Mouse (Mus musculus) layer of hippocampus, adult 9-10 months (tissue): ENCODE data around the gene Furin.

ENCODE experiments used
- DNase-seq: peaks from one replicate; pipeline ENCODE4 v3.0.0; 2022; ENCODE audit warnings: low spot score

The Furin gene

DNA sequence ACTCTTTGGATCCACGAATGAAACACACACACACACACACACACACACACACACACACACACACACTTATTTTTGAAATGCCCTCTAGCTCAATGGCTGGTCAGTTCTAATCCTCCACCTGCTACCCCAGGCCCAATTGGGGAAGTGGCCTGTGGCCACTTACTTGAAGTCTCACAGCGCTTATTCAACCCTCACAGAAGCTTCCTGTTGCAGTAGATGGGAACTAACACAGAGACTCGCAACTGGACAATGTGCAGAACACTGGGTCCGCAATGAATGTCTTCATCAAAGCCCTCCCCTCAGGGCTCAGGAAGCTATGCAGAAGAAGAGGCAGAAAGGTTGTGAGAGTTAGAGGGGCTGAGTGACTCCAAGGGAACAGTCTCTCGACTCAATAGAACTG is 22.5 kb upstream of the Furin start:
- no peak for DNase-seq

GRCm38 (mm10) chr7:80426363-80426762 is 21.1 kb upstream of the Furin start:
- no peak for DNase-seq

DNA sequence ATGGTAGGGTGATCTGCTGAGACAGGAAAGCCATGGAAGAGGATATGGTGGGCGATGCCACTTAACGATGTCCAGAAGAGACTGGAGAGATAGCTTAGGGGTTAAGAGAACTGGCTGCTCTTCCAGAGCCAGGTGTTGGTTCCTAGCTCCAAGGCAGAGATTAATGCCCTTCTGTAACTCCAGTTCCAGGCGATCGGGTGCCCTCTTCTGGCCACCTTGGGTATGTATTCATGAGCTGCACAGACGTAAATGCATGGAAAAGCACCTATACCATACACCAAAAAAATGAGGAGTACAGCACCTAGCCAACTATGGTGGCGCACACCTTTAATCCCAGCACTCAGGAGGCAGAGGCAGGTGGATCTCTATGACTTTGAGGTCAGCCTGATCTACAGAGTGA is 19.5 kb upstream of the Furin start:
- DNase-seq = no peak

DNA sequence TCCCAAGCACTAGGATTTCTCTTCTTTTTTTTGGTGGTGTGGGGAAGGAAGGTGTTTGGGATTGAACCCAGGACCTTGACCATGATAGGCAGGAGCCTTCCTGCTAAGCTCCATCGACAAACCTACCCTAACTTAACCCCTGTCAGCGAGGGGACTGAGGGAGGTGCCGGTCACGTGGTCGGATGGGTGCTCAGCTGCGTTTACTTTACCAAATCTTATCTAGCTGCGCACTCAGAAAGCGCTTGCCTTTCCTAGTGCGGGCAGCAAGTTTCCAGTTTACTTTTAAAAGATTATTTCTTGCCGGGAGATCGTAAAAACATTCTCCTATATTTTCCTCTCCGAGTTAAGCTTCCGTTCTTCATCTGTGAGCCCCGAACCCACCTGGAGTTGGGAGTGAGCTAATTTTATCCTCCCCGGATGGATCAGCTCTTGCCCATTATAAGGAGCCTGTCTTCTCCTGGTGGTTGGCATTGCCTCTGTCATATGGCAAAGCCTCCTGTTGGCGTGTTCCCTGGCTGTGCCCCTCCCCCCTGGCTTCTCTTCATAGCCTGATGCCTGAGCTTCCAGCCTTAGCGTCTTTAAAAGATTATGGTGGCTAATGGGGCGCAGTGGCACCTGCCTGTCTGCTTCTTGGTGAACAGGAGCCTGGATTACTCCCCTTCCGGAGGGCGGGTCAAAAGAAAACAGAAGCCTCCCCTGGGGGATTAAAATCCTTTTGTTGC is 17.7 kb upstream of the Furin start:
- DNase-seq = no peak

GRCm38 (mm10) chr7:80421576-80421975 is 16.3 kb upstream of the Furin start:
- DNase-seq = no peak

GRCm38 (mm10) chr7:80420586-80420985 is 15.3 kb upstream of the Furin start:
- DNase-seq = no peak

DNA sequence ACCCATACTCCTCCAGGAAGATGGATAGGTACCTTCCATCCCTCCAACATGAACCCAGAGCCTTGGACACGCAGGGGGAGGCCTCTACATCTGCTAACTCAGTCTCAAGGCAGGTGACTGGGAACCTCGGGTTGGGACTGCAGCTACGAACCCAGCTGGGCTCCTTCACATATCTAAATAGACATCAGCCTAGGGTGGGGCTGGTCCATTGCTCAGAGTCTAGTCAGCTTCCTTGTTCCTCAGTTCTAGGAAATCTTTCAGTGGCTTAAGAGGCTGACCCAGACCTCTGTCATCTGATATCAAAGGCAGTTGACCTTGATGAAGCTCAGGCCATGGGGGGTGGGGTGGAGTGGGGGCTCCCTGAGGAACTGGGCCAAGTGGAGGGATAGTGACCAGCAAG is 14.0 kb upstream of the Furin start:
- no peak for DNase-seq

- DNase-seq = no peak
Measured at GRCm38 (mm10) chr7:80418036-80418435, 12.8 kb upstream of the Furin start.

DNA sequence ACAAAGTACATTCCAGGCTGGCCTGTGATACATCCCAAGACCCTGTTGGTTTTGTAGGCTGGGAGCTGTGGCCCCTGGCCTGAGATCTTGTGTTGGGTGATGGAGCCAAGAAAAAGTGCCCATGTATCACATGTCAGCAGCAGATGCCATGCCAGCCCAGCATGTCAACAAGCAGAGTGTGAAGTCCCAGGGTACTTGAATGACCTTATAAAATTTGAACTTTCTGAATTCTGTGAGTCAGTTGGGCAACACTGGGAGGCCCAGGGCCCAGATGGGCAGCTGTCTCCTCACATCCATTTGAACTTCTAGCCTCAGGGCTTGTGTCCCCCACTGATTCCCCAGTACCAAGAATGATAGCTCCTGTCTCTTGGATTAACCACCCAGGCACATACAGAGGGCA is 12.4 kb upstream of the Furin start:
- no peak for DNase-seq

DNA sequence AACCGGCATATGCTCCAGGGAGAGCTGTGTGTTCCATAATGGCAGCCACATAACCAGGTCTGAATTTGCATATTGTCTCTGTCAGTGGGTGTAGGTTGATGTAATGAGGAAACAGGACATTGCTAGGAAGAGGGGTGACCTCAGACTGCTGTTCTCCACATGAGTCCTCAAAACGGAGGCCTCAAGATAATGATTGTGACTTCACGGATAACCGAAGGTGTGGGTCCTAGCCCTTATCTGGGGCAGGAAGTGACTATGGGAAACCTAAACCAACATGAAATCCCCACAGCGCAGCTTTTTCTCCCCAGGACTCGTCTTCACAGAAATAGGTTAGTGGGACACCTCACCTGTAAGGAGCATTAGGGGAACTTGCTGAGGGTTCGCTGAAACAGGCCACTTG is 11.7 kb upstream of the Furin start:
- no peak for DNase-seq

- no peak for DNase-seq
Measured at GRCm38 (mm10) chr7:80414303-80414855, 9.1 kb upstream of the Furin start.

DNA sequence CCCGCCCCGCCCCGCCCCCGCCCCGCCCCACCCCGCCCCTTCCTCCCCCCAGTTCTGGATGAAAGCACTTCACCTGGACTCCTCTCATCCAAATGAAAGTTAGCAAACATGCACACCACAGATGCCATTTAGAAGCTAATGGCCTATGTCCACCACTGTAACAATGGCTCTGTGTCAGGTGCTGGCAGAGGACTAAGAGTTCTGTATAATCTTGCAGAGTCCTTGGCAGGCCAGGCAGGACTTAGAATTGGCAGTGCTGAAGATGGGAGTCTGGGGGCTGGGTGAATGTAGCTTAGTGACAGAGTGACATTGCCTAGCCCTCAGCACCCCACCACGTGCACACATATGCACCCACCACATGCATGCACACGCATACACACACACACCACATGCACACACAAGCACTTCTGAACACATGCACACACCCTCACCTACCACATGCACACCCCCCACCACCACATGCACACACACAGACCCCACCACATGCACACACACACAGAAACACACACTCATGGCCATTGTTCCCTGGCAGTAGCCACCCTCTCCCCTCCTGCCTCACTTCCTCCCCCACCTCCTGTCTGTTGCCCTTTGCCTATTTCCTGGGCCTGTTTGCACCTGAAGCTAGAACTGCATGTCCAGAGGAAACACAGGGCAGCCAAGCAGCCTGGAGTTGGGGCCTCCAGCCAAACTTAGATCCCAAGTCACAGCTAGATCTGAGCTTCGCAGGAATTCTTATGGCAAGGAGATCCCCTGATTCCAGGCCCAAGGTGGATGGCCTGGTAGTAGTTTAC is 8.5 kb upstream of the Furin start:
- DNase-seq = no peak

GRCm38 (mm10) chr7:80412781-80413180 is 7.5 kb upstream of the Furin start:
- DNase-seq = no peak

DNA sequence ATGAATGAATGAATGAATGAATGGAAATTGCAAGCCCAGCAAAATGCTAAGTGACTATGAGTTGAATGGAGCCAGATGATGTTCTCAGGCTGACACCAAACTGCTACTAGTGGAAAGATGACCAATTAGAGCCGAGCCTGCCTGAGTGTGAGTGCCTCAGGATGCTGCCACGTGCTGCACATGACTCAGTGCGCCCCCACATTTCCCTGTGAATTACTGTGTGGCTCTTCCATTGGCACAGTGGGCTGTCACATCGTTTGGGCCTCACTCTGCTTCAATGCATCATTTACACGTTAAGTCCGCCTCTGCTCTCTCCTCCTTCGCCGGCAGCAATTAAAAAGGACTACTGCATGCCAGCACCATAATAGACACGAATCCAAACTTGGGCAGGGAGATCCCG is 7.0 kb upstream of the Furin start:
- DNase-seq = no peak

- DNase-seq = no peak
Measured at GRCm38 (mm10) chr7:80410380-80410779, 5.1 kb upstream of the Furin start.

DNA sequence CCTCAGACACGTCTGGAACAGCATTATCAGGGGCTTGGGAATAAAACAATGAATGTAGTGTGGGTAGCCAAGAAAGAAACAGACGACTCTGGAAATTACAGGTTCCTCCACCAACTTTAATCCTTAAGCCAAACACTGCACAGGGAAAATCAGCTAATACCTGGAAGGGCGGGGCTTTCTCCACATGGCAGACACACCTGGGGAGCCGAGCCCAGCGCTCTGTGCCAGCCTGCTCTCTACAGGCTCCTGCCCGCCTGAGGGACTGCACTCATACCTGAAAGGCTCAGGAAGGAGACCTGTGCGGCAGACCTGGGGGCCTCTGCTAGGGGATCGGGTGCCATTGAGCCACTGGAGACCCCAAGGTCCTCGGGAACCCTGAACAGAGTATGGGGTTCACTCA is 2.5 kb upstream of the Furin start:
- no peak for DNase-seq

DNA sequence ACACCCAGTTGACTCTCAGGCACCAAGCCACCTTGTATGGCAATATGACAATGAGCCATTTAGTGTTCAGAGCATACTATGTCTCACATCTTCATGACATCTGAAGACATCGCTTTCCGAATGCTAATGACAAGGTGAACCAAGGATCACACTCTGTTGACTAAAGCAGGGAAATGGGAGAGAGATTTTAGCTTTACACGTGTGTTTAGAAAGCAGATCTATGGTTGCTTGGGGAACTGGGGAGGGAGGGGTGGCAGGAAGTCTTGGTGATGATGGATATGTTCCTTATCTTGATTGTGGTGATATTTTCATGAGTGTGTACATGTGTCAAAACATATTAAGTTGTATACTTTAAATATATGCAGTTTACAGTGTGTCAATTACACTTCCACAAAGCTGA is 950 bp upstream of the Furin start:
- no peak for DNase-seq

GRCm38 (mm10) chr7:80404101-80404894 is 938 bp downstream of the Furin start:
- DNase-seq = no peak

DNA sequence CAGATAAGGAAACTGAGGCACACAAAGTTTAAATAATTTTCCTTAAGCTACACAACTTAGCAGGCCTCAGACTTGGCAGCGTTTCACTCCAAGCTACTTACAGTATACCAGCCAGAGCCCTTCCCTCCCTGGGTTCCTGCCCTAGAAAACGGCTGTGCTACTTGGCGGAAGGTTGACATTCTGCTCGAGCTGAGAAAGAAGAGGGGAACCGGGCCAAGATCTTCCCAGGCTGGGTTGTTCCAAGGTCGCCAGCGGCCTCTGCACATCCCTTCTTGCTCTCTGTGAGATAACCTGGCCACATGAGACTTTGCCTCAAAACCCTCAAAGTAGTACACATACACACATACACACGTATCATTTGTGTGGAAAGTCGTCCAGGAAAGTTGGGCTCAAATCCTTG is 1.7 kb downstream of the Furin start:
- no peak for DNase-seq

DNA sequence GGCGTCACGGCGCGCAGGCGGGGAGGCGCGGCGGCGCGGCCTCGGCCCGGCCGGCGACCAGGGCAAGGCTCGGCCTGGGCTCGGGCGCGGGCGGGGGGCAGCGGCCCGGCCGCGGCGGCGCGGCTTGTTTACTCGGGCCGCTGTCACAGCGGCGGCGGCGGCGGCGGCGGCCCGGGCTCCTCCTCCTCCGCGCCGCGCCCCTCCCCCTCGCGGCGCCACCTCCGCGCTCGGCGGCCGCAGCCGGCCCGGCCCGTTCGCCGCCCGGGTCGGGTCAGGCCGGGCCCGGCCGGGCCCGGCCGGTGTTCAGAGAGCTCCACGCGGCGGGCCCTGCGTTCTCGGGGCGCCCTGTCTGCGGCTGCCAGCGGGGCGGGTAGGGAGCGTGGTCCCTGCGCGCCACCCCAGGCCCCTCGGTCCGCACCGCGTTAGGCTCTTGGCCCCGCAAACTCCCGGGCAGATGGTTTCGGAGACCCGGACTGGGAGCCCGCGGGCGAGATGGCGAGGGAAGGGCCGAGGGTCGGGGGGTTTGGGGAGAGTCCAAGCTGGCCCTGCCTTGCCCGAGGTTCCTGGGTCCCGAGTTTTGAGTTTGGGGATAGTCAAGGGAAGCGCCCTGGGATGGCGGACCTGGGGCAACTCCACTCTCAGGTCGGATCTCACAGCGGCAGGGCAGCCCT is 2.5 kb downstream of the Furin start:
- DNase-seq = no peak

DNA sequence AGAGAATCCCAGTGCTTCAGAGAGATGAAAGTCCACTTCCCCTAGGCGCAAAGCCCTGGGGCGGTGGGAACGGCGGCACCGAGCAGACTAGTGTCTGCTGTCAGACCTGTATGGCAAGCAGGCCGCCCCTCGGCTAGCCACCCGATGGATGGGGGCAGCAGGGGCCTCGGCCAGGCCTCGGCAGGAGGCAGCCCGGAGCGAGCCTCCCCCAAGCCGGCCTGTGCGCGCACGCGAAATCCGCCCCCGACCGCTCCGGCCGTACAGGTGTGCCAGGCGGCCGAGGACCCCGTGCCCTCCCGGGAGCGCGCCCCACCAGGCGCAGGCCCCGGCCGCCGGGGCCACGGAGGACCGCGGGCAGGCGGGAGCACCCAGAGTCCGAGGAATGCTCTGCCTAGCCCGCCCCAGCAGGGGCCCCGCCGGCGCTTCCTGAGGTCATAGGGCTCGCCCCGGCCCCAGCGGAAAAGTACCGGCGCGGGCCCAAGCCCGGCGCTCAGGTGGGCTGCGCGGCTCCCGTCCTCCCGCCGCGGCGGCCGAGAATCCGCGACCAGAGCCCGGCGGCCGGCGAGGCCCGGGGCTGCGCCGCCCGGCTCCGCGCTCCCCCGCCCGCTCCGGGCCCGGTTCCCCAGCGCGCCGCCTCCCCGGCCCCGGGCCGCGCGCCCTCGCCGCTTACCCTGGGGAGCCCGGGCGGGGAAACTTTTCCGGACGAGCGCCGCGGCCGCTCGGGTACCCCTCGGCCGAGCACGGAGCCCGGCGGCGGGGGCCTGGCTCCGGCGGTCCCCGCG is 3.2 kb downstream of the Furin start:
- no peak for DNase-seq
